Mouse (Mus musculus) liver, adult 10 weeks (tissue): Measurements from ENCODE around the gene Inhbb. TPM values are rescaled to one million over a fixed set of nuclear protein-coding genes. Genes with fewer than 3 reads are reported as not detected.

Experiments
- polyA plus RNA-seq: library from polyadenylated mRNA; stranded (reverse); fragments of 350-450 nt; fragmentation: Illumina TruSeq; extraction: RNeasy Lipid Tissue Mini Kit (QIAGEN cat#74804); gene quantifications from one replicate; pipeline ENCODE4 v1.2.3, GENCODE M21; 2014; ENCODE audit warnings: low read depth, low replicate concordance

Gene Inhbb
- polyA plus RNA-seq = 0.29 TPM

GRCm38 (mm10) chr1:119421576-119422421 lies at the start of gene Inhbb:
Gene Inhbb (minus strand): TSS chr1:119422248.

Other genes with a start within 250 kb of the Inhbb start
- 4.7 TPM for gene Ralb, start 82.5 kb upstream of the Inhbb start, polyA plus RNA-seq
- 9.3 TPM for gene Tmem185b, start 103.9 kb upstream of the Inhbb start, polyA plus RNA-seq
- gene Epb41l5, start 226.8 kb upstream of the Inhbb start, polyA plus RNA-seq = 49.2 TPM